Mouse (Mus musculus) hematopoietic stem cell, adult 5-6 weeks (primary cell): ENCODE results near the gene Hcn4. TPM values are rescaled to one million over a fixed set of nuclear protein-coding genes. Genes with fewer than 3 reads are reported as not detected.

Experiments used
- ATAC-seq, 2 experiments: fragments of 125-278 bp in 1 of 2; replicated peaks in 1 of 2; 2 replicates each; pipeline ENCODE4 v1.8.0; 2016 to 2017; ENCODE audit warnings: inconsistent platforms in 2 of 2, mild to moderate bottlenecking in 2 of 2, moderate number of reproducible peaks in 2 of 2, low read depth in 1 of 2, moderate TSS enrichment in 1 of 2; ENCODE audit not compliant: low FRiP score in 2 of 2, poor library complexity in 2 of 2, severe bottlenecking in 2 of 2, insufficient read depth in 1 of 2, low TSS enrichment in 1 of 2
- total RNA-seq: library from RNA; stranded (forward); fragments of 172-1452, 232-1000 nt; gene quantifications from 2 replicates; pipeline ENCODE4 v1.2.3, GENCODE M21; 2017

The Hcn4 gene
- total RNA-seq, 1 experiment from 2014 or later = not detected

DNA sequence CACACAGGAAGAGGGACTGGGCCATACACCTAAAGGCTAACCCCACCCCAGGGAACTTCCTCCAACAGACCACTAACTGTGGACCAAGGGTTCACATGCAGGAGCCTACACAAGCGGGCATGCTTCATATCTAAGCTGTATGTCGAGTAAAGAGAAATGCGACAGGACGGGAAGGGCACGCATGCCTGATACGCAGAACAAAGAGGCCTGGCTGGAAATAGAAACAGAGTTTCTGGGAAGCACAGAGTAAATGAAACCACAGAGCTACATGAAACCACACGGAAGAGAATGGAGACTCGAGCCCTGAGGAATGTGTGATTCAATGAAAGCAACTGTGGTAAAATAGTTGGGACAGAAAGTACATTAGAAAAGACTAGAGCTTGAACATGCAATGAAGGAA is 67.7 kb downstream of the Hcn4 start:
- ATAC-seq = no peak

DNA sequence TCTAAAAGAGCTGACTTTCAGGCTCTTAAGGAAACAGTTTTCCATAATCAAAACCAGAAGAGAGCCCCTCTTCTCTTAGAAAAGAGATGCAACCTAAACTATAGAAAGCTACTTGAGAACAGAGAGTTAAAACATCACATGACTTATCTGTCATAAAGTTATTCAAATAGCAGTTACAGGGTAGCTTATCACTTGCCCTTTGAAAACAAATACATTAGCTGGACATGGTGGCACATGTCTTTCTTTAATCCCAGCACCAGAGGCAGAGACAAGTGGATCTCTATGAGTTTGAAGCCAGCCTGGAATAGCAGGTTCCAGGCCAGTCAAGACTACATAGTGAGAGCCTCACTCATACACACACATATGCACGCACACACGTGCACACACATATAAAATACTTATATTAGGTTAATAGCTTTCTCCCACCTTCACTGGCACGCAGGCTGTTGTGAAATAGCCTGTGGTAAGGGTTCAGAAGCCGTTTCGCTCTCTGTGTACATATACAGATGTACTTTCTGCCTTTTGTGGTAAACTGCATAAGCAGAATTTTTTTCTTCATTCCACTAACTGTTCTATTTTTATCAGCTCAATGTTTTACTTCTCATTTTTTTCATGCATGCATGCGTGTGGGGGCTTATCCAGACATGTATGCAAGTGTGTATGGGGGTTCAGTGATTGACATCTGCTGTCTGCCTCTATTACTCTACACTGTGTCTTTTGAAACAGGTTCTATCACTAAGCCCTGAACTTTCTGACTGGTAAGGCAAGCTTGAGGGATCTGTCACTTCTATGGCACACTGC is 68.8 kb downstream of the Hcn4 start:
- ATAC-seq = peak in 1 of 2 experiments; percentile 17; a peak in 1 of 4 replicates

- no peak for ATAC-seq
These were observed 76.4 kb downstream of the Hcn4 start for GRCm38 (mm10) chr9:58899602-58900001.

DNA sequence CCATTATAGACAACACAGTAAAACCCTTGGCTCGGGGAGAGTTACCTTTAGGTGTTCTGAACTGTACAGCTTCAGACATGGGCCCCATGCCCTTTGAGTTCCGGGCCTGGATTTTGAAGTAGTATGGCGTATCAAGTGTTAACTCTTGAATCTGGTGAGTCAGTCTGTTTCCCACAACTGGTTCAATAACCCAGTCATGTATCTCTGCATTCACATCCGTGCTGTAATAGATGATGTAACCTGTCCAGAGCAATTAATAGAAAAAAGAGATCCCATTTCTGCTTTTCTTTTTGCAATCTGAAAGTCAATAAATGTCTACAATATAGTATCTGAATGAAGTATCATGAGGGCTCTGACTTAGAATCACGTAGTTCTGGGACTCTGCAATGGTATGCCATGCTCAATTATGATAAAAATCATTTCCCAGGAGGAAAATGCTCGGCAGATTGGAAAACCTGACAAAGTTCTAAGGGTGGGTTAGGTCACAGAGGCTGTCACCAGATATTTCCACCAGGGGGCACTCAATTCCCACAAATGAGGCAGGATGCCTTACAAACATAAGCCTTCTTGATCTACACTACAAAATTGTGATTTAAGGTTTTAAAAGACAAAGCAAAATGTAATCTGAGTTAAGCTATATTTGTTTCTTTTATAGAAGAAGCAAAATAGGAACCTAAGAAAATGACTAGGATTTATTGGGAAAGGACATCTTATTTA is 79.8 kb downstream of the Hcn4 start:
- peak in 1 of 2 experiments; percentile 71; a peak in 2 of 4 replicates for ATAC-seq

Other genes with a start within 250 kb of the Hcn4 start
- 45.5 and 64.8 TPM in 2 replicates for gene Nptn, start 241.2 kb upstream of the Hcn4 start, total RNA-seq
- gene Rec114, start 79.4 kb upstream of the Hcn4 start, total RNA-seq = 4.6 TPM in 1 of 2 replicates, not detected in the other
- gene Neo1, start 213.0 kb downstream of the Hcn4 start, total RNA-seq = 0.44 and 0.60 TPM in 2 replicates